Mouse (Mus musculus) E14TG2a.4 (cell line): ENCODE results near the gene Camk2g.

Experiments
- H3K27me3 ChIP-seq: 2 replicates; pipeline ENCODE4 v1.6.1; 2014; ENCODE audit warnings: low read length, control low read depth; ENCODE audit not compliant: insufficient read depth
- H3K36me3 ChIP-seq: 2 replicates; pipeline ENCODE4 v1.6.1; 2014; ENCODE audit warnings: low read length, control low read depth; ENCODE audit not compliant: insufficient read depth
- H3K4me1 ChIP-seq: replicated peaks from 2 replicates; pipeline ENCODE4 v1.6.1; 2014; ENCODE audit warnings: low read depth, low read length, control low read depth
- H3K4me3 ChIP-seq: replicated peaks from 2 replicates; pipeline ENCODE4 v1.5.1; 2014; ENCODE audit warnings: mild to moderate bottlenecking, low read length
- H3K9me3 ChIP-seq: 2 replicates; pipeline ENCODE4 v1.6.1; 2014; ENCODE audit warnings: low read length, control low read depth
- CTCF ChIP-seq: conservative IDR thresholded peaks from 2 replicates; pipeline ENCODE4 v1.5.1; 2014; ENCODE audit warnings: low read length
- NANOG ChIP-seq: IDR thresholded peaks from 2 replicates; pipeline ENCODE4 v1.6.1; 2014; ENCODE audit warnings: borderline replicate concordance, low read length, mixed read lengths
- POU5F1 ChIP-seq: IDR thresholded peaks from 2 replicates; pipeline ENCODE4 v1.6.1; 2014; ENCODE audit warnings: low read length, borderline replicate concordance

Camk2g gene

GRCm38 (mm10) chr14:20772808-20773207 lies 21.1 kb downstream of the Camk2g start:
- TF ChIP-seq CTCF (no peak), NANOG (no peak), POU5F1 (no peak)
- peaks cover 51% of the 10 kb centered on the region for H3K36me3 ChIP-seq
- H3K4me1 ChIP-seq: peaks cover 39% of the 10 kb centered on the region
- H3K27me3 ChIP-seq: no peaks in the 10 kb centered on the region
- no peak overlapping the region for H3K4me3 ChIP-seq
- no peaks in the 10 kb centered on the region for H3K9me3 ChIP-seq

DNA sequence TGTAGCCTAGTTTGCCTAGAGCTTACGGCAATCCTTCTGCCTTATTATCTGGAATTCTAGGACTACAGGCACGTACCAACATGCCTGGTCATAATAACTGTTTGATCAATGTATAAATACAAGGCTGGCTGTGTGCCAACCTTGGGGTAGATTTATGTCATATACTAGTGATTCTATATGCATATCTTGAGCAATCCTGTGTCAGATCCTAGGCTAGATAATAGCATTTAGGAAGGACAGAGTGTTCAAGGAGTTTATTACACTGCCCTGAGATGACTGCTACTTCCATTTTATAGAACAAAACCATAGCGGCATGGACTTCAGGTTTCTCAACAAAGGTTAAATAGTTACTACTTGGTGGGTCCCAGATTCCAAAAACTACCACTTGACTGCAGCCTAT lies 21.9 kb downstream of the Camk2g start:
- TF ChIP-seq POU5F1: no peak
- no peak for TF ChIP-seq NANOG
- no peak for TF ChIP-seq CTCF
- peaks cover 44% of the 10 kb centered on the region for H3K36me3 ChIP-seq
- no peaks in the 10 kb centered on the region for H3K9me3 ChIP-seq
- no peak overlapping the region for H3K4me3 ChIP-seq
- peaks cover 37% of the 10 kb centered on the region for H3K4me1 ChIP-seq
- H3K27me3 ChIP-seq: no peaks in the 10 kb centered on the region

DNA sequence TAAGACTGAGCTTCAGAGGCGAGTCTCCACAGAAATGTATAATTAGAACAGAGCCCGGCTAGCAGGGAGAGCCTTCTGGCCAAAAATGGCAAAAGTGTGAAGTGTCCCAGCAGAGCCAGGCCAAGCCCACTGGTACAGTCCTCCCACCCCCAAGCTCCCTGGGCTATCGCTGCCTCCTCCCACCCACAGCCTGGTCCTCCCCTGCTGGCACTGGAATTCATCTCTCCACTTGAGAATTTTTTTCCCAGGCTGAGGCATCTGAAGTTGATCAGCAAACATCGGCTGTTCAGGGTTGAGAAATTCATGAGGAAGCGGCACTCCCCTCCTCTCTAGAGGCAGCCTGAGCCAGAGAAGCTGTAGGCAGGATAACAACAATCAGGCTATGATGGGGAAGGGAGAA lies 25.3 kb downstream of the Camk2g start:
- Histone ChIP-seq H3K36me3 (peaks cover 63% of the 10 kb centered on the region), H3K9me3 (no peaks in the 10 kb centered on the region), H3K4me1 (peaks cover 24% of the 10 kb centered on the region), H3K27me3 (no peaks in the 10 kb centered on the region), H3K4me3 (no peak overlapping the region)
- TF ChIP-seq NANOG: no peak
- no peak for TF ChIP-seq CTCF
- no peak for TF ChIP-seq POU5F1

GRCm38 (mm10) chr14:20767936-20768335 lies 26.0 kb downstream of the Camk2g start:
- no peaks in the 10 kb centered on the region for H3K27me3 ChIP-seq
- no peak for TF ChIP-seq CTCF
- no peak for TF ChIP-seq NANOG
- no peak for TF ChIP-seq POU5F1
- peaks cover 19% of the 10 kb centered on the region for H3K4me1 ChIP-seq
- no peak overlapping the region for H3K4me3 ChIP-seq
- H3K36me3 ChIP-seq: peaks cover 70% of the 10 kb centered on the region
- no peaks in the 10 kb centered on the region for H3K9me3 ChIP-seq

DNA sequence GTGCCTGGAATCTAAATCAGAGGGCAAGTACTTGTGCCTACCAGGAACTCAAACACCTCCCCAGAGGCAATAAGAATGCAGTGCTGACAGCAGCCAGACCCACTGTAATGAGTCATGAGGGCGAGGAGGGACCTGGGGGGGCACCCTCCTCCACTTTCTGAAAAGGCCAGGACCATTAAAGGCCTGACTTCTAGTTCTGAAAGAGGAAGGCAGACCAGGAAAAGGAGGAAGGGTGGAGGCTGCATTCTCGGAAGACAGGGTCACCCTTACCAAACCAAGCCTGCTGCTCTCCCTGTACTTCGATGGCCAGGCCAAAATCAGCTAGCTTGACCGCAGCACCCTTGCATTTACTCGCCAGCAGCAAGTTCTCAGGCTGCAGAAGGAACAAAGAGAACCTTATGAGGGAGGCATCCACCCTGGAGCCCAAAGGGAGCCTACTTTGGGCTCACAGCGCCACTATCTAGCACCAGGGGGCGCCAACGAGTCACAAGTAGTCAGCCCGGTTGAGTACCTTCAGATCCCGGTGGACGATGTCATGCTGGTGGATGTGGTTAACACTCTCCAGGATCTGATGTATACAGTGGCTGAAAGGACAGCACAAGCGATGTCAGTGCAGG lies 28.1 kb downstream of the Camk2g start:
- Histone ChIP-seq H3K4me3 (no peak overlapping the region), H3K4me1 (peaks cover 19% of the 10 kb centered on the region), H3K36me3 (peaks cover 80% of the 10 kb centered on the region), H3K9me3 (no peaks in the 10 kb centered on the region), H3K27me3 (no peaks in the 10 kb centered on the region)
- TF ChIP-seq CTCF (peak; percentile 87), POU5F1 (no peak)

DNA sequence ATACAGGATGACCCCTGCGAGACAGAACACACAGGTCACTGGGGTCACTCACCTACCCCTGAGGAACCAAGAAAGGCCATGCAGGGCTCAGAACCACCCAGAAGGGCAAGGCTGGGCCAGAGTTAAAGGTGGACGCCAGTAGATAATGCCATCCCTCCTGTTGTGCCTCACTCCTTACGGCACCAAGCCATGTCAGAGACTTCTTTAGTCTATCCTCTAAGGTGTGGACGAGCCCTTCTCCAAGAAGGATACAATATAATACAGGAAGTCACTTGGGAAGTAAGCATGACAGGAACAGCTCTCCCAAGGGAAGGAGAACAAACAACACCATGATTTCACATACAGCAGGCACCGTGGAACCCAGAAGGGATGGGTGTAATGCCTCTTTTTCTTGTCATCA lies 28.9 kb downstream of the Camk2g start:
- Histone ChIP-seq H3K36me3 (peaks cover 80% of the 10 kb centered on the region), H3K9me3 (no peaks in the 10 kb centered on the region), H3K4me3 (no peak overlapping the region), H3K27me3 (no peaks in the 10 kb centered on the region), H3K4me1 (peaks cover 21% of the 10 kb centered on the region)
- TF ChIP-seq NANOG: no peak
- TF ChIP-seq POU5F1: no peak
- TF ChIP-seq CTCF: no peak

GRCm38 (mm10) chr14:20758768-20759435 lies 35.0 kb downstream of the Camk2g start:
- Histone ChIP-seq H3K27me3 (no peaks in the 10 kb centered on the region), H3K4me1 (peaks cover 29% of the 10 kb centered on the region), H3K9me3 (no peaks in the 10 kb centered on the region), H3K4me3 (no peak overlapping the region), H3K36me3 (peaks cover 95% of the 10 kb centered on the region)
- TF ChIP-seq POU5F1: no peak
- TF ChIP-seq NANOG: no peak
- no peak for TF ChIP-seq CTCF

DNA sequence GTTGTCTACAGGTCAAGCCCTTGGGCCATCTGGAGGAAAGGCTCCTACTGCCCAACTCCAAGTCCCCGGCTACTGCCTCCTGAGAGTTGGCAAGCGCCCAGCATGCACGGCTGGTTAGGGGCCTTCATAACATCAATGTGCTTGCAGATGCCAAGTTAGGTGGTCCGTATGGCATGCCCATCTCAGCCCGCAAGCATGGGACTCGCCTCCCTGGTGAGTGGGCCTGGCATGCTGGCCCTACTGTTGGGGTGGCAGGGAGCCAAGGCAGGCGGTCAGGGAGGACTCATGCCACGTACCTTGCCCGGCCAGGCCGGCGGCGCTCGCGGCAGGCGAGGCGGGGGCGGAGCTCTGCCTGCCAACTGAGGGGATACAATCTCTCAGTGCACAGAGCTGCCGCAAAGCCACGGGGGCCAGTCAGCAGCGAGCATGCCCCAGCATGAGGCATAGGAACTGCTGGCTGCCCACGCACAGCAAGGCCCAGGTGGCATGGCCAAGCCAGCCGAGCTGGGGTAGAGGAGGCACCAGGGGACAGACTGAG lies 36.4 kb downstream of the Camk2g start:
- Histone ChIP-seq H3K9me3 (no peaks in the 10 kb centered on the region), H3K4me1 (peaks cover 25% of the 10 kb centered on the region), H3K27me3 (no peaks in the 10 kb centered on the region), H3K4me3 (peak overlapping the region; percentile 50), H3K36me3 (peaks cover 85% of the 10 kb centered on the region)
- no peak for TF ChIP-seq NANOG
- no peak for TF ChIP-seq POU5F1
- TF ChIP-seq CTCF: no peak

- Histone ChIP-seq H3K9me3 (no peaks in the 10 kb centered on the region), H3K36me3 (peaks cover 60% of the 10 kb centered on the region), H3K4me3 (no peak overlapping the region), H3K4me1 (peaks cover 12% of the 10 kb centered on the region), H3K27me3 (no peaks in the 10 kb centered on the region)
- TF ChIP-seq NANOG: no peak
Measured at GRCm38 (mm10) chr14:20753792-20754191, 40.1 kb downstream of the Camk2g start.
